Mouse (Mus musculus) midbrain, postnatal 0 days (tissue): ENCODE results near the gene Klhdc4. TPM values are rescaled to one million over a fixed set of nuclear protein-coding genes. Genes with fewer than 3 reads are reported as not detected.

Source experiments
- ATAC-seq: fragments of 200-750 bp; cut with Nextera tagmentation; 2 replicates; pipeline ENCODE4 v1.8.0; 2017; ENCODE audit warnings: moderate number of reproducible peaks, mild to moderate bottlenecking, moderate TSS enrichment, moderate library complexity; ENCODE audit not compliant: low FRiP score
- DNase-seq: peaks from one replicate; pipeline ENCODE4 v3.0.0-alpha.2; 2015; ENCODE audit warnings: low spot score
- H3K27ac ChIP-seq: fragments of 300-500 bp; sonication (generic); 2 replicates; pipeline ENCODE4 v1.5.1; 2014; ENCODE audit warnings: low read depth, mild to moderate bottlenecking, low read length, mixed read lengths
- H3K27me3 ChIP-seq: fragments of 300-500 bp; sonication (generic); 2 replicates; pipeline ENCODE4 v1.6.1; 2014; ENCODE audit warnings: low read length, control low read depth, mixed read lengths; ENCODE audit not compliant: insufficient read depth
- H3K36me3 ChIP-seq: fragments of 300-500 bp; sonication (generic); 2 replicates; pipeline ENCODE4 v1.6.1; 2014; ENCODE audit warnings: low read length, control low read depth, mixed read lengths; ENCODE audit not compliant: insufficient read depth
- H3K4me1 ChIP-seq: fragments of 300-500 bp; sonication (generic); 2 replicates; pipeline ENCODE4 v1.6.1; 2014; ENCODE audit warnings: mild to moderate bottlenecking, control low read depth, antibody characterized with exemption, low read length, mixed read lengths; ENCODE audit not compliant: insufficient read depth
- H3K4me2 ChIP-seq: fragments of 300-500 bp; sonication (generic); 2 replicates; pipeline ENCODE4 v1.6.1; 2014; ENCODE audit warnings: low read depth, mild to moderate bottlenecking, low read length, mixed read lengths; ENCODE audit not compliant: poor library complexity, severe bottlenecking
- H3K4me3 ChIP-seq: fragments of 300-500 bp; sonication (generic); 2 replicates; pipeline ENCODE4 v1.5.1; 2014; ENCODE audit warnings: low read depth, mild to moderate bottlenecking, low read length, moderate library complexity
- H3K9ac ChIP-seq: fragments of 300-500 bp; sonication (generic); replicated peaks from 2 replicates; pipeline ENCODE4 v1.6.1; 2014; ENCODE audit warnings: mild to moderate bottlenecking, low read length, moderate library complexity, mixed read lengths; ENCODE audit not compliant: poor library complexity, severe bottlenecking
- H3K9me3 ChIP-seq: fragments of 300-500 bp; sonication (generic); 2 replicates; pipeline ENCODE4 v1.6.1; 2016; ENCODE audit warnings: low read length, control low read depth
- CTCF ChIP-seq: IDR thresholded peaks from 2 replicates; pipeline ENCODE4 v1.5.1; 2016; ENCODE audit warnings: antibody characterized with exemption, mild to moderate bottlenecking
- WGBS: fragments of 180-500 bp; shearing (Covaris S2); extraction: QIAGEN DNeasy Blood & Tissue Kit; methylation state at CpG from one replicate; pipeline ENCODE4 v1.1.7; 2014; 5-methylcytosine and 5-hydroxymethylcytosine counted together
- polyA plus RNA-seq: library from polyadenylated mRNA; unstranded; fragments of >200 nt; fragmentation: Nextera tagmentation; extraction: Ambion mirVana; gene quantifications from 2 replicates; pipeline ENCODE4 v1.2.1, GENCODE M21; 2015
- total RNA-seq: library from RNA; depleted of rRNA; stranded (reverse); fragments of >200 nt; gene quantifications from 2 replicates; pipeline ENCODE4 v1.2.3, GENCODE M21; 2014; rRNA removed

Klhdc4 gene
- total RNA-seq (30.7 and 44.8 TPM in 2 replicates), polyA plus RNA-seq (38.3 and 41.0 TPM in 2 replicates)

- peak; percentile 98 for ATAC-seq
- peaks cover 13% of the 10 kb centered on the region; the same call in 1 of the 2 replicates for H3K4me1 ChIP-seq
- H3K27ac ChIP-seq, result peak within 1 kb of the TSS; percentile 85
- H3K36me3 ChIP-seq, result no peaks in the 10 kb centered on the region
- peak within 1 kb of the TSS; percentile 87 for H3K9ac ChIP-seq
- H3K4me3 ChIP-seq, result peak within 1 kb of the TSS; percentile 69
- no peaks in the 10 kb centered on the region for H3K27me3 ChIP-seq
- WGBS, result under 1% methylated on average over 64 of the region's 68 CpGs
- no peaks in the 10 kb centered on the region for H3K9me3 ChIP-seq
- 0 out of 2 replicates have a peak, but pooled peaks have one; percentile 7 for TF ChIP-seq CTCF
- H3K4me2 ChIP-seq, result peak within 1 kb of the TSS; percentile 93
- peak; percentile 94 for DNase-seq
These were observed at the start of gene Klhdc4 for GRCm38 (mm10) chr8:121829048-121829776. Klhdc4 (minus strand) TSS chr8:121829569.

GRCm38 (mm10) chr8:121877828-121878480 is 48.6 kb upstream of the Klhdc4 start:
- no peak overlapping the region for H3K9ac ChIP-seq
- no peak overlapping the region for H3K27ac ChIP-seq
- peaks cover 20% of the 10 kb centered on the region for H3K36me3 ChIP-seq
- WGBS, result 90% methylated on average over 7 of the region's 7 CpGs
- H3K4me2 ChIP-seq, result no peak overlapping the region
- H3K4me1 ChIP-seq, result no peaks in the 10 kb centered on the region
- no peaks in the 10 kb centered on the region for H3K27me3 ChIP-seq
- no peak overlapping the region for H3K4me3 ChIP-seq
- H3K9me3 ChIP-seq, result no peaks in the 10 kb centered on the region
- no peak for TF ChIP-seq CTCF
- DNase-seq (no peak), ATAC-seq (no peak)

GRCm38 (mm10) chr8:121877212-121877611 is 47.8 kb upstream of the Klhdc4 start:
- ATAC-seq (no peak), DNase-seq (no peak)
- Histone ChIP-seq H3K4me1 (peaks cover 3% of the 10 kb centered on the region; the same call in 1 of the 2 replicates), H3K9ac (no peak overlapping the region), H3K9me3 (no peaks in the 10 kb centered on the region), H3K27ac (no peak overlapping the region), H3K4me2 (no peak overlapping the region), H3K36me3 (peaks cover 15% of the 10 kb centered on the region), H3K4me3 (no peak overlapping the region), H3K27me3 (no peaks in the 10 kb centered on the region)
- TF ChIP-seq CTCF, result no peak
- 75% methylated on average over 5 of the region's 5 CpGs for WGBS

GRCm38 (mm10) chr8:121875517-121875916 is 46.1 kb upstream of the Klhdc4 start:
- ATAC-seq (no peak), DNase-seq (no peak)

GRCm38 (mm10) chr8:121875045-121875444 is 45.7 kb upstream of the Klhdc4 start:
- Histone ChIP-seq H3K9ac (no peak overlapping the region), H3K4me3 (no peak overlapping the region), H3K4me2 (no peak overlapping the region), H3K27ac (no peak overlapping the region), H3K27me3 (no peaks in the 10 kb centered on the region), H3K9me3 (no peaks in the 10 kb centered on the region), H3K4me1 (peaks cover 7% of the 10 kb centered on the region; the same call in 1 of the 2 replicates), H3K36me3 (no peaks in the 10 kb centered on the region)
- ATAC-seq (no peak), DNase-seq (no peak)
- TF ChIP-seq CTCF, result no peak
- 77% methylated on average over 3 of the region's 3 CpGs for WGBS

More at GRCm38 (mm10) chr8:121875517-121875916, 46.1 kb upstream of the Klhdc4 start:
- Histone ChIP-seq H3K4me1 (peaks cover 7% of the 10 kb centered on the region; the same call in 1 of the 2 replicates), H3K27ac (no peak overlapping the region), H3K36me3 (peaks cover 4% of the 10 kb centered on the region; the same call in 1 of the 2 replicates), H3K4me3 (no peak overlapping the region), H3K9ac (no peak overlapping the region), H3K4me2 (no peak overlapping the region), H3K9me3 (no peaks in the 10 kb centered on the region), H3K27me3 (no peaks in the 10 kb centered on the region)
- TF ChIP-seq CTCF, result no peak
- WGBS, result 85% methylated on average over 9 of the region's 9 CpGs

- Histone ChIP-seq H3K9me3 (no peaks in the 10 kb centered on the region), H3K4me1 (peaks cover 7% of the 10 kb centered on the region; the same call in 1 of the 2 replicates), H3K36me3 (no peaks in the 10 kb centered on the region), H3K9ac (no peak overlapping the region), H3K4me2 (no peak overlapping the region), H3K27me3 (no peaks in the 10 kb centered on the region), H3K4me3 (no peak overlapping the region), H3K27ac (no peak overlapping the region)
- 0 out of 2 replicates have a peak, but pooled peaks have one; percentile 31 for ATAC-seq
- peak; percentile 64 for TF ChIP-seq CTCF
- peak; percentile 58 for DNase-seq
- 58% methylated on average over 9 of the region's 9 CpGs for WGBS
These were observed 44.7 kb upstream of the Klhdc4 start for GRCm38 (mm10) chr8:121874031-121874430.
